Comparison of ENCODE assay signal across 8 mouse cellular contexts in the genomic region with DNA sequence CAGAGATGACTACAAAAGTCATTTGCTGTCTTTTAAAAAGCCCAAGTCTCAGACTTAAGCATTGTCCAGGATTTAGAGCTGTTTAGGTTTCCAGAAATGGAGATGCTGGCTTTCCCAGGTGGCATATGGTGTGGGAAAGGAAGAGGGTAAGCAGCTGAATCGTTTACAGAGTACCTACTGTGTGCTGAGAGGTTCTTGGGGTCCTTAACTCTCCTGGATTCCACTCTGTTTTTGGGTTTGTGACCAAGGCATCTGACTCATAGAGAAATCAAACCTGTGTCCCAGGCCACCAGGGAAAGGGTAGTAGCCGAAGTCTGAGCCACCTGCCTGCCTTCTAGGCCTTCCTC. TPM values are rescaled to one million over a fixed set of nuclear protein-coding genes. Genes with fewer than 3 reads are reported as not detected.
DNase-seq lines count a peak whose midpoint lies in the region; ATAC-seq lines count a peak whose summit lies in the region.

No protein-coding gene starts in this region.

- H3K4me3 ChIP-seq in kidney, embryonic 15.5 days (replicated peaks): peak overlapping the region; percentile 85
- peak overlapping the region; percentile 78 for H3K4me3 ChIP-seq in embryonic facial prominence, embryonic 12.5 days
- H3K4me3 ChIP-seq in intestine, embryonic 15.5 days (replicated peaks): peak overlapping the region; percentile 89
- peak overlapping the region; percentile 6; the same call in 1 of the 2 replicates for H3K4me3 ChIP-seq in midbrain, embryonic 16.5 days (ENCODE audit: low read depth, low read length)

- no peaks in the 10 kb centered on the region for H3K36me3 ChIP-seq in kidney, embryonic 15.5 days
- H3K36me3 ChIP-seq in embryonic facial prominence, embryonic 12.5 days: 0 out of 2 replicates have a peak, but pooled peaks cover 4% of the 10 kb centered on the region
- H3K36me3 ChIP-seq in intestine, embryonic 15.5 days: no peaks in the 10 kb centered on the region
- H3K36me3 ChIP-seq in midbrain, embryonic 16.5 days (ENCODE audit: control insufficient read depth, insufficient read depth, low read length): no peaks in the 10 kb centered on the region

- H3K9me3 ChIP-seq in kidney, embryonic 15.5 days (replicated peaks): no peaks in the 10 kb centered on the region
- H3K9me3 ChIP-seq in embryonic facial prominence, embryonic 12.5 days: no peaks in the 10 kb centered on the region
- no peaks in the 10 kb centered on the region for H3K9me3 ChIP-seq in intestine, embryonic 15.5 days
- H3K9me3 ChIP-seq in midbrain, embryonic 16.5 days (replicated peaks; ENCODE audit: control insufficient read depth, low read length, poor library complexity, severe bottlenecking): no peaks in the 10 kb centered on the region

- H3K27me3 ChIP-seq in kidney, embryonic 15.5 days: no peaks in the 10 kb centered on the region
- no peaks in the 10 kb centered on the region for H3K27me3 ChIP-seq in embryonic facial prominence, embryonic 12.5 days
- no peaks in the 10 kb centered on the region; the same call in 1 of the 2 replicates for H3K27me3 ChIP-seq in intestine, embryonic 15.5 days (replicated peaks)
- H3K27me3 ChIP-seq in midbrain, embryonic 16.5 days (ENCODE audit: control insufficient read depth, insufficient read depth, low read depth, low read length): no peaks in the 10 kb centered on the region

- H3K9ac ChIP-seq in kidney, embryonic 15.5 days: peak overlapping the region; percentile 27; the same call in 1 of the 2 replicates
- H3K9ac ChIP-seq in embryonic facial prominence, embryonic 12.5 days: peak overlapping the region; percentile 95
- peak overlapping the region; percentile 95 for H3K9ac ChIP-seq in intestine, embryonic 15.5 days
- H3K9ac ChIP-seq in midbrain, embryonic 16.5 days (ENCODE audit: low read depth, low read length): no peak overlapping the region

- ATAC-seq in kidney, embryonic 15.5 days (replicated peaks; ENCODE audit: low FRiP score): no peak
- ATAC-seq in embryonic facial prominence, embryonic 12.5 days (ENCODE audit: insufficient number of reproducible peaks, insufficient read depth, low FRiP score, low TSS enrichment): no peak
- ATAC-seq in intestine, embryonic 15.5 days: no peak
- no peak for ATAC-seq in midbrain, embryonic 16.5 days

- 60% methylated on average over 2 of the region's 2 CpGs for WGBS in kidney, embryonic 15.5 days
- 58% methylated on average over 2 of the region's 2 CpGs for WGBS in embryonic facial prominence, embryonic 12.5 days
- WGBS in intestine, embryonic 15.5 days: 51% methylated on average over 2 of the region's 2 CpGs
- WGBS in midbrain, embryonic 16.5 days: 51% methylated on average over 2 of the region's 2 CpGs

- H3K27ac ChIP-seq in kidney, embryonic 15.5 days: peak overlapping the region; percentile 86
- peak overlapping the region; percentile 88 for H3K27ac ChIP-seq in embryonic facial prominence, embryonic 12.5 days
- peak overlapping the region; percentile 91 for H3K27ac ChIP-seq in intestine, embryonic 15.5 days
- peak overlapping the region; percentile 55 for H3K27ac ChIP-seq in midbrain, embryonic 16.5 days (ENCODE audit: low read length)

- peak overlapping the region; percentile 73 for H3K4me2 ChIP-seq in kidney, embryonic 15.5 days
- peak overlapping the region; percentile 72 for H3K4me2 ChIP-seq in embryonic facial prominence, embryonic 12.5 days (replicated peaks)
- H3K4me2 ChIP-seq in intestine, embryonic 15.5 days (replicated peaks): peak overlapping the region; percentile 84
- H3K4me2 ChIP-seq in midbrain, embryonic 16.5 days (ENCODE audit: low read length): peak overlapping the region; percentile 80

- H3K4me1 ChIP-seq in kidney, embryonic 15.5 days: peaks cover 51% of the 10 kb centered on the region
- peaks cover 27% of the 10 kb centered on the region for H3K4me1 ChIP-seq in embryonic facial prominence, embryonic 12.5 days
- peaks cover 40% of the 10 kb centered on the region for H3K4me1 ChIP-seq in intestine, embryonic 15.5 days (replicated peaks)
- H3K4me1 ChIP-seq in midbrain, embryonic 16.5 days (ENCODE audit: control insufficient read depth, insufficient read depth, low read length): peaks cover 13% of the 10 kb centered on the region; the same call in 1 of the 2 replicates

- DNase-seq in kidney, postnatal 4 days: no peak
- no peak for DNase-seq in urinary bladder, postnatal 36 days (ENCODE audit: low spot score in 2 of 2)
- no peak for DNase-seq in embryo, embryonic 9.5 days (ENCODE audit: extremely low spot score)
- DNase-seq in cerebellum, adult 11 months: no peak

RNA-seq across cellular contexts. Expression of a gene that starts 1.7 kb away (rescaled TPM):
- polyA plus RNA-seq in kidney, embryonic 15.5 days (2015; fragmentation: Nextera tagmentation; extraction: Ambion mirVana): 69.3 and 73.1 TPM in 2 replicates
- polyA plus RNA-seq in embryonic facial prominence, embryonic 12.5 days (2016; fragmentation: Nextera tagmentation; extraction: Ambion mirVana): 133 and 135 TPM in 2 replicates
- polyA plus RNA-seq in intestine, embryonic 15.5 days (2015; fragmentation: Nextera tagmentation; extraction: Ambion mirVana): 102 and 104 TPM in 2 replicates
- 52.3 and 56.8 TPM in 2 replicates for polyA plus RNA-seq in midbrain, embryonic 16.5 days (2015; fragmentation: Nextera tagmentation; extraction: Ambion mirVana)

Comparison
In these comparisons a context has a peak if more than half of its experiments do, and no peak if none do; other contexts are left out.
1. H3K4me3 ChIP-seq: peak in every context shown above with its lines; median percentile 89 in intestine, embryonic 15.5 days; 85 in kidney, embryonic 15.5 days; 78 in embryonic facial prominence, embryonic 12.5 days; 6 in midbrain, embryonic 16.5 days.